Mouse (Mus musculus): ENCODE results near the gene Casc4. TPM values are rescaled to one million over a fixed set of nuclear protein-coding genes. Genes with fewer than 3 reads are reported as not detected.

Casc4 gene
- polyA plus RNA-seq (2015; fragmentation: Nextera tagmentation; extraction: Ambion mirVana): 20.0 and 23.3 TPM in 2 replicates

DNA sequence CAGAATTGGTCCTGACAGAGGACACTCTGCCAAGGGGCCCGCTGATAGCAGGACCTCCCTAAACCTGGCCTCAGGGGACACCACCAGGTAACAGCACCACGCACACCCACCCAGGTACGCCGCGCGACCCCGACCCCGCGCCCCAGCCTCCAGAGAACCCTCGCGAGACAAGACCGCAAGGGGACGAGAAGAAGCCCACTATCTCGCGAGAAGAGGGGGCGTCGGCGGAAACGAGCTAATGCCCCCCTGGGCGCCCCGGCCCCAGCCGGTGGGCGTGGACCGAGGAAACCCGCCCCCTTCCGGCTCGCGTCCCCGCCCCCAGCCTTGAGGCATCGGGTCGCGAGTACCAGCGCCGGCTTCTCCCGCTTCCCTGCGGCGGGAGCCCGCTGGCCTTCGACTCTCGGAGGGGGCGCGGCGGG, at the start of gene Casc4:
Gene Casc4 (plus strand): TSS at position 339 of the 419 bp plus-strand sequence.
- Histone ChIP-seq H3K4me1 (peaks cover 15% of the 10 kb centered on the region; the same call in 1 of the 2 replicates), H3K9ac (peak within 1 kb of the TSS; percentile 79), H3K9me3 (replicated peaks) (no peaks in the 10 kb centered on the region), H3K27ac (peak within 1 kb of the TSS; percentile 87), H3K4me2 (peak within 1 kb of the TSS; percentile 81), H3K36me3 (no peaks in the 10 kb centered on the region), H3K4me3 (replicated peaks) (peak within 1 kb of the TSS; percentile 84), H3K27me3 (no peaks in the 10 kb centered on the region; the same call in 1 of the 2 replicates)
- 0% methylated on average over 42 of the region's 43 CpGs for WGBS
- ATAC-seq (replicated peaks; ENCODE audit: low FRiP score): peak; percentile 98

DNA sequence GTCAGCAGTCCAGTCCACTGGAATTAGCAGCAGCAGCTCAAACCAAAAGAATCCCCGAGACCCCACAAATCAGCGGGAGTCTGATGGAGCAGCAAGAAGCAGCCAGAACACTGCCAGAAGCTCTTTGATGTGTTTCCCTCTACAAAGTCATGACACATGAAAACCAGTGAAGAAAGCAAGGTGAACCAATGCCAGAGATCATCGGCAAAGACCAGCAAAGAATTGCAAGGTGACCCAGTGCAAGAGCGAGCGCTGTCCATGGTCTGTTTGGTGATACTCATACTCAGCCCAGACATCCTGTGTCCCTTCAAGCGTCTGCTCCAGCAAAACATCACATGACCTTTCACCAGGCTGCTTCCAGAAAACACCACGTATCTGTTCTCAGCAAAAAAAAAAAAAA, 45.0 kb upstream of the Casc4 start:
- no peak overlapping the region for H3K4me3 ChIP-seq (replicated peaks)
- no peak overlapping the region for H3K9ac ChIP-seq
- no peak overlapping the region for H3K27ac ChIP-seq
- H3K9me3 ChIP-seq (replicated peaks): no peaks in the 10 kb centered on the region
- no peaks in the 10 kb centered on the region for H3K36me3 ChIP-seq
- no peak overlapping the region for H3K4me2 ChIP-seq
- ATAC-seq (replicated peaks; ENCODE audit: low FRiP score): no peak
- WGBS: 88% methylated on average over 7 of the region's 7 CpGs
- no peaks in the 10 kb centered on the region for H3K4me1 ChIP-seq
- no peaks in the 10 kb centered on the region for H3K27me3 ChIP-seq

DNA sequence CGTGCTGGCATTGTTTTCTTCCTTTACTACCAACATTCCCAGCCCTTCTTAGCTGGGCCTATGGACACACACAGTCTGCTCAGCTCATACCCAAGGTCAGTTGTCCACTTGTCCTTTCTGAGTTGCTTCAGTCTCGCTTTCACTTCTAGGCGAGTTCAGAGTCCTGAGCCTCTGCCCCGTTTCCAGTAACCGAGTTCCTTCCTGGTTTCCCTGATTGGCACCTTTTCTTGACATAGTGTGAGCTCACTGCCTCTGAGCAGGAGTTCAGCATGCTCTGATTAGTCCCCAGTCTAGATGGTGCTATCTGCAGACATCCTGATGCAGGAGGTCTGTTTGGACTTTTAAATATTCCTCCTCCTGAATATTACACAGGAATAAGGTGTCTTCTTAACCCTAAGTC, 42.1 kb upstream of the Casc4 start:
- 65% methylated on average over 5 of the region's 5 CpGs for WGBS
- Histone ChIP-seq H3K36me3 (no peaks in the 10 kb centered on the region), H3K27ac (no peak overlapping the region), H3K9ac (no peak overlapping the region), H3K27me3 (no peaks in the 10 kb centered on the region), H3K4me2 (no peak overlapping the region), H3K4me3 (replicated peaks) (no peak overlapping the region), H3K4me1 (no peaks in the 10 kb centered on the region), H3K9me3 (replicated peaks) (no peaks in the 10 kb centered on the region)
- no peak for ATAC-seq (replicated peaks; ENCODE audit: low FRiP score)

DNA sequence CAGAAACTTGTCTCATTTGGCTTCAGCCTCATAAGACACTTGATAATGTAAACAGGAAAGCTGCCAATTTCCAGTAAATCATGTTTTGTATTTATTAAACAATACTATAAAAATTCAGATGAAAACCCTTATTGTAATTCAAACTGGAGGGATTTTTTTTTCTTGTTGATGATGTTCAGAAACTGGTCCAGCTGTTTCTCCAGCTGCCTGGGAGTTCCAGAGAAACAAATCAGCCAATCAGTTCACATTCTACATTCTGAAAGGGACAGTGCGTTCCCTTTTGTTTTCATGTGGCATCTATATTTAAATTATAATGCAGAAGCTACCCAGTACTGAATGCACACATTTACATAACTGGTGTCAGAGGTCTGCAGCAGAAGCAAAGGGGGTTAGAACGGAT, 40.6 kb upstream of the Casc4 start:
- no peaks in the 10 kb centered on the region for H3K36me3 ChIP-seq
- H3K27me3 ChIP-seq: no peaks in the 10 kb centered on the region
- H3K4me2 ChIP-seq: no peak overlapping the region
- H3K4me3 ChIP-seq (replicated peaks): no peak overlapping the region
- 75% methylated on average over 2 of the region's 2 CpGs for WGBS
- no peaks in the 10 kb centered on the region for H3K9me3 ChIP-seq (replicated peaks)
- no peaks in the 10 kb centered on the region for H3K4me1 ChIP-seq
- ATAC-seq (replicated peaks; ENCODE audit: low FRiP score): no peak
- no peak overlapping the region for H3K27ac ChIP-seq
- H3K9ac ChIP-seq: no peak overlapping the region

DNA sequence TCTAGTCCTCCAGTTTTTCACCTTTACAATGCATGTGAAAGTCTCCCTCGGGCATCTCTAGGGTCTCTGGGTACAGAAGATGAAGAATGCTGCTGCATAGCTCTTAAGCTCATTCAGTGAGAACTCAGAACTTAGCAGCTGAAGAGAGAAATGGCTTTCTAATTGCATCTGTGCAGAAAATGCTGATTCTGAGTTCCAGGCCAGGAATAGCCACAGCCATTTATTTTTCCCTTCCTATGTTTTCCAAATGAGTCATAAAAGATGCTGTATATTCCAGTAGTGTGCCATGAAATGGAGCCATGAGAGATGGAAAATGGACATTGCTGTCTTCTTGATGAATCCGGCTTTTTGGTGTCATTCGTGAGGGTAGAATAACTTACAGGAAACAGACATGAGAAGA, 38.4 kb upstream of the Casc4 start:
- no peaks in the 10 kb centered on the region for H3K27me3 ChIP-seq
- no peaks in the 10 kb centered on the region for H3K36me3 ChIP-seq
- no peak for ATAC-seq (replicated peaks; ENCODE audit: low FRiP score)
- no peak overlapping the region for H3K9ac ChIP-seq
- H3K4me1 ChIP-seq: no peaks in the 10 kb centered on the region
- H3K9me3 ChIP-seq (replicated peaks): no peaks in the 10 kb centered on the region
- no peak overlapping the region for H3K27ac ChIP-seq
- H3K4me2 ChIP-seq: no peak overlapping the region
- 81% methylated on average over 3 of the region's 3 CpGs for WGBS
- H3K4me3 ChIP-seq (replicated peaks): no peak overlapping the region

DNA sequence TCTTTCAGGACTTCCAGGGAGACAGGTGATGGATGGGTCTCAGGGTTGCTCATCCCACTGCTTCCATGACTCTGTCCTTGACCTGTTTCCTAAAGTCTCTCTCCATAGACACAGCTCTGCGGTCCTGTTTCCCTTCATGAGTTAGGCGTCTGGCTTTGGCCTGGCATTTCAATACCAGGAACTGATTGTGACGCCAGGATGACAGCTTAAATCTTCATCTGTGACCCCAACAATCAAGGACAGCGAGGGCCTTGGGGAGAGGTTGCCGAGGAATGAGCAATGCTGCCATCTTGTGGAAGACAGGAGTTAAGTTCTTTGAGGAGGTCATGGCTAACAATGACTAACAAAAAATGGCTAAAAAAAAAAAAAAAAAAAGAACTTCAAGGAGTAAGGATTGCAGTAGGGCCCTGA, 34.3 kb upstream of the Casc4 start:
- Histone ChIP-seq H3K9me3 (replicated peaks) (no peaks in the 10 kb centered on the region), H3K9ac (no peak overlapping the region), H3K27me3 (no peaks in the 10 kb centered on the region; the same call in 1 of the 2 replicates), H3K4me3 (replicated peaks) (no peak overlapping the region), H3K4me2 (no peak overlapping the region), H3K27ac (no peak overlapping the region), H3K4me1 (no peaks in the 10 kb centered on the region), H3K36me3 (no peaks in the 10 kb centered on the region)
- no peak; the same call in 1 of the 2 replicates for ATAC-seq (replicated peaks; ENCODE audit: low FRiP score)
- 11% methylated on average over 5 of the region's 5 CpGs for WGBS

DNA sequence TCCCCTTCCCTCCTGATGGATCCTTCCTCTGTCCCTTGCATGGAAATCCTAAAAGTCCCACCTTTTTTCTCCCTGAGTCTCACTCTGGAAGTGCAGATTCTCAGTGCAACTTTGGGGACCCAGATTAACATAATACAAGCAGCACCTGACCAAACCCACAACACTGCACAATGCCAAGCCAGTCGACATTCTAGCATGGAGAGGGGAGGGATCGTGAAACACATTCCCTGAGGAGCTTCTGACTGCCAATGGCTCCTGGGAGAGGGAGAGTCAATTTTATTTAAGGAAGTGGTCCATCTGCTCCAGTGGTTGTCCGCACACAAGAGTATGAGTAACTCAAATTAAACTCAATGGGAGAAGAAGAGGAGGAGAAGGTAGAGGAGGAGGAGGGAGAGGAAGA, 31.8 kb upstream of the Casc4 start:
- no peaks in the 10 kb centered on the region; the same call in 1 of the 2 replicates for H3K27me3 ChIP-seq
- H3K9me3 ChIP-seq (replicated peaks): no peaks in the 10 kb centered on the region; the same call in 1 of the 2 replicates
- 46% methylated on average over 3 of the region's 3 CpGs for WGBS
- H3K4me1 ChIP-seq: no peaks in the 10 kb centered on the region
- H3K27ac ChIP-seq: no peak overlapping the region
- H3K36me3 ChIP-seq: no peaks in the 10 kb centered on the region
- ATAC-seq (replicated peaks; ENCODE audit: low FRiP score): no peak
- H3K9ac ChIP-seq: no peak overlapping the region
- no peak overlapping the region for H3K4me2 ChIP-seq
- H3K4me3 ChIP-seq (replicated peaks): no peak overlapping the region

DNA sequence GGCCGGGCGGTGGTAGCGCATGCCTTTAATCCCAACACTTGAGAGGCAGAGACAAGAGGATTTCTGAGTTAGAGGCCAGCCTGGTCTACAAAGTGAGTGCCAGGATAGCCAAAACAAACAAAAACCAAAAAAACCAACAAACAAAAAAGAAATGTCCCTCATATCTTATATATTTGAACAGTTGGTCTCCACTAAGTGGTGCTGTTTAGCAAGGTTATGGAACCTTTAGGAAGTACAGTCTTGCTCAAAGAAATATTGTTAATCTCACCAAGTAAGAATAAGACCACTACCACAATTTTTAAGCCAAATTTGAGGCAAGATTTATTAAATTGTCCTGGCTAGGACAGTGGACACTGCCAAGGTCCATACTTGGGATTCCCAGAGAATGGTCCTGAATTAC, 25.3 kb upstream of the Casc4 start:
- ATAC-seq (replicated peaks; ENCODE audit: low FRiP score): no peak
- WGBS: 97% methylated on average over 3 of the region's 3 CpGs

DNA sequence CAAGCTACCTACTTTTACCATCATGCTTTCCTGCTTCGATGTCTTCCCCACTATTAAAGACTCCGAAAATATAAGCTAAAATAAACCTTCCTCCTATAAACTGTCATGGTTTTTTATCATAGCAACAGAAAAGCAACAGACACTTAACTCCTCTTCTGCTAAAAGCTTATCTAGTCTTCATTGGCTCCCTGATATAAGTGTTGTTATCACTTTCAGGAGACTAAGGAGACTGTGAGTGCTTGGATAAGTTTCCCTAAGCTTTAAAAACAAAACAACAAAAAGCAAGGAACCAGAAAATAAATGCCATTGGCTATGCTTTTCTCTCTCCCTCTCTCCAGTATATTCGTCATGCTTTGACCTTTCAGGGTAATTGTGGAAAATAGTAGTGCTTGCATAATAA, 24.5 kb upstream of the Casc4 start:
- Histone ChIP-seq H3K27me3 (no peaks in the 10 kb centered on the region), H3K27ac (no peak overlapping the region), H3K36me3 (no peaks in the 10 kb centered on the region), H3K4me3 (replicated peaks) (no peak overlapping the region), H3K4me1 (no peaks in the 10 kb centered on the region), H3K4me2 (no peak overlapping the region), H3K9ac (no peak overlapping the region), H3K9me3 (replicated peaks) (no peaks in the 10 kb centered on the region; the same call in 1 of the 2 replicates)
- 79% methylated on average over 3 of the region's 3 CpGs for WGBS
- ATAC-seq (replicated peaks; ENCODE audit: low FRiP score): no peak

More for the DNA sequence above, 25.3 kb upstream of the Casc4 start:
- no peak overlapping the region for H3K4me2 ChIP-seq
- H3K4me3 ChIP-seq (replicated peaks): no peak overlapping the region
- no peak overlapping the region for H3K27ac ChIP-seq
- no peak overlapping the region for H3K9ac ChIP-seq
- no peaks in the 10 kb centered on the region for H3K27me3 ChIP-seq
- no peaks in the 10 kb centered on the region; the same call in 1 of the 2 replicates for H3K9me3 ChIP-seq (replicated peaks)
- no peaks in the 10 kb centered on the region for H3K36me3 ChIP-seq
- H3K4me1 ChIP-seq: no peaks in the 10 kb centered on the region

DNA sequence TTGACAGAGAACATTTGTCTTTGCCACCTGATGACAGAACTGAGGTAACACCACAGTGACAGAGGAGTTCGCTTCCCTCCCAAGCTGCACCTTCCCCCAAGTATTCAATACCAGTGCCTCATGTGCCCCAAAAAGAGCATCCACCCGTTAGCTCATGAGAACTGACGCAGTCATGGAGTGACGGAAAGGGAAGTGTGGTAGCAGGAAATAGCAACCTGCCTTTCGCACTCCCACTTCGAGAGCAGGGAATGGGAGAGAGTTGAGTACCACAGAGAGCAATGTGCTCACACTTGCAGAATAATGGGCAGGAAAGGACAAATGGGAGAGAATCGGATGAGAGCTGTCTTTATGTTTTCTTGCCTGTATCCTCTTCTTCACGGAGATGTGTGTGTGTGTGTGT, 20.7 kb upstream of the Casc4 start:
- no peaks in the 10 kb centered on the region for H3K36me3 ChIP-seq
- H3K9ac ChIP-seq: no peak overlapping the region
- WGBS: 60% methylated on average over 8 of the region's 8 CpGs
- H3K27me3 ChIP-seq: no peaks in the 10 kb centered on the region
- H3K9me3 ChIP-seq (replicated peaks): no peaks in the 10 kb centered on the region
- H3K4me1 ChIP-seq: no peaks in the 10 kb centered on the region
- H3K27ac ChIP-seq: no peak overlapping the region
- H3K4me2 ChIP-seq: no peak overlapping the region
- no peak for ATAC-seq (replicated peaks; ENCODE audit: low FRiP score)
- no peak overlapping the region for H3K4me3 ChIP-seq (replicated peaks)

DNA sequence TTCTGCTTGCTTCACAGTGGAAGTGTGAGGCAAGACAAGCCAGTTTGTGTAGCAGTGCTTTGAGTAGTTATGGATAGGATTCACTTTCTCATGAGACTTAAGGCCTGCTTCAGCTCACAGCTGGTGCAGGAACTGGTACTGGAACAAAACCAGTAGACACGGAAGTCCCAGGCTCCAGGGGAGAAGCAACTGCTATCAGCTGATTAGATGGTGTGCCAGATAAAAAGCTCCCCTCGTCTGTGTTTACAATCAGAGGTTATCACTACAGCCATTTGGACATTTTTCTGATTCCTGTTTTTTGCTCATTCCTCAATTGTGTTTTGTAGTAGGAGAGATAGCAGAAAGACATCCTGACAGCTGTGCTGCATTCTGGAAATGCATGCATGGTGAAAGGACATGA, 14.7 kb upstream of the Casc4 start:
- no peaks in the 10 kb centered on the region for H3K4me1 ChIP-seq
- no peak overlapping the region for H3K4me3 ChIP-seq (replicated peaks)
- H3K27me3 ChIP-seq: no peaks in the 10 kb centered on the region
- H3K9ac ChIP-seq: no peak overlapping the region
- no peak overlapping the region for H3K4me2 ChIP-seq
- 68% methylated on average over 2 of the region's 2 CpGs for WGBS
- no peaks in the 10 kb centered on the region for H3K9me3 ChIP-seq (replicated peaks)
- no peak overlapping the region for H3K27ac ChIP-seq
- no peak for ATAC-seq (replicated peaks; ENCODE audit: low FRiP score)
- H3K36me3 ChIP-seq: no peaks in the 10 kb centered on the region

DNA sequence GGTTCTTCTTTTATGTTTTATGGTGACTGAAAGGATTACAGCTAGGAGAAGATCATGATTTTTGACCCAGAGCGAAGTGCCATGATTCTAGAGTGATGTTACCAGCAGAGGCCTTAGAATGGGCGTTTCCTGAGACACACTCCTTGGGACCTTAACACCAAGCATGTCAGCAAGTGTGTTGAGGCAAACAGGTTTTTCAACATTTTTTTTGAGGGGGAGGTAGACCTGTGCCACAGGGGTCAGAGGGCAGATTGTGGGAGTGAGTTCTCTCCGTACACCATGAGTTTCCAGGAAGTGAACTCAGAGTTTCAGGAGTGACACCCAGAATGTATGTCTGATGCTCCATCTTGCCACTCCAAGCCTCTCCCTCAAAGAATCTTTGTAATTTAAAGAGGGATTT, 12.8 kb upstream of the Casc4 start:
- no peaks in the 10 kb centered on the region for H3K36me3 ChIP-seq
- H3K27ac ChIP-seq: no peak overlapping the region
- H3K9ac ChIP-seq: no peak overlapping the region
- no peak overlapping the region for H3K4me3 ChIP-seq (replicated peaks)
- ATAC-seq (replicated peaks; ENCODE audit: low FRiP score): no peak
- no peak overlapping the region for H3K4me2 ChIP-seq
- H3K9me3 ChIP-seq (replicated peaks): no peaks in the 10 kb centered on the region
- no peaks in the 10 kb centered on the region for H3K4me1 ChIP-seq
- no peaks in the 10 kb centered on the region for H3K27me3 ChIP-seq
- WGBS: 58% methylated on average over 3 of the region's 3 CpGs

DNA sequence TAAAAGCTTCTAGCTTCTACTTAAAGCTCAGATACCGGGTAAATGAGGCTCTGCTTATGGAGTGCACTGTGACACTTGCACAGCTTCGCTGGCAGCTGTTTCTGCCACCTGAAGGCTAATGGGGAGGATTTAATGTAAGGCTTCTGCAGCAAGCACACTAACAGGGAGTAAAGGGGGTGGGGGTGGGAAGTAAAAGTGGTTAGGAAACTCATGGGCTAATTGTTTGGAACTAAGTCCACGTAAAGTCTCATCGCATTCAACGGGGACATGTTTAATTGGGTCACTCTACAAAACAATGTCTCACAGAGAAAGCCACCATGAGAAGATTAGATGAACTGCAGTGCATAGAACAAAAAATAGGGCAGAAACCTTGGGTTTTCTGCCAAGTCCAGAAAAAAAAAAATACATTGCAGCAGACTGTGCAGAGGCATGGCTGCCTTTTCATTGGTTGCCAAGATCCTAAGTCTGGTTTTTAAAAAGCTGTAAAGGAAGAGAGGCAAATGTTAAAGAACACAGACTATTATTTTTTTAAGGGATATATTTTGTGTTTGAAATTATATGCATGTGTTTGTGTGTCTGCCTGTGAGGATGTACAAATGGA, 7.3 kb upstream of the Casc4 start:
- 73% methylated on average over 5 of the region's 5 CpGs for WGBS
- H3K4me1 ChIP-seq: no peaks in the 10 kb centered on the region
- no peaks in the 10 kb centered on the region for H3K36me3 ChIP-seq
- H3K27me3 ChIP-seq: no peaks in the 10 kb centered on the region
- H3K4me2 ChIP-seq: no peak overlapping the region
- no peak overlapping the region for H3K27ac ChIP-seq
- H3K9me3 ChIP-seq (replicated peaks): no peaks in the 10 kb centered on the region
- no peak for ATAC-seq (replicated peaks; ENCODE audit: low FRiP score)
- H3K4me3 ChIP-seq (replicated peaks): no peak overlapping the region
- no peak overlapping the region for H3K9ac ChIP-seq

All from kidney, embryonic 15.5 days (tissue).